Mouse (Mus musculus) intestine, embryonic 16.5 days (tissue): ENCODE results near the gene Gm17657. TPM values are rescaled to one million over a fixed set of nuclear protein-coding genes. Genes with fewer than 3 reads are reported as not detected.
"Not testable (repeated sequence)": the region's sequence is repeated elsewhere in the genome, so short reads cannot be mapped to it uniquely, and the experiment has no call there.

Source experiments
- ATAC-seq: fragments of 200-750 bp; cut with Nextera tagmentation; 2 replicates; pipeline ENCODE4 v1.8.0; 2017; ENCODE audit warnings: moderate TSS enrichment, moderate library complexity
- H3K27ac ChIP-seq: fragments of 300-500 bp; sonication (generic); 2 replicates; pipeline ENCODE4 v1.5.1; 2014; ENCODE audit warnings: mild to moderate bottlenecking, low read length
- H3K27me3 ChIP-seq: fragments of 300-500 bp; sonication (generic); replicated peaks from 2 replicates; pipeline ENCODE4 v1.6.1; 2014; ENCODE audit warnings: low read length, control low read depth, mixed read lengths; ENCODE audit not compliant: control insufficient read depth, insufficient read depth
- H3K36me3 ChIP-seq: fragments of 300-500 bp; sonication (generic); 2 replicates; pipeline ENCODE4 v1.6.1; 2014; ENCODE audit warnings: low read length, control low read depth; ENCODE audit not compliant: control insufficient read depth, insufficient read depth
- H3K4me1 ChIP-seq: fragments of 300-500 bp; sonication (generic); 2 replicates; pipeline ENCODE4 v1.6.1; 2014; ENCODE audit warnings: low read length, control low read depth, mixed read lengths; ENCODE audit not compliant: control insufficient read depth, insufficient read depth
- H3K4me2 ChIP-seq: fragments of 300-500 bp; sonication (generic); 2 replicates; pipeline ENCODE4 v1.6.1; 2014; ENCODE audit warnings: low read depth, low read length, control low read depth
- H3K4me3 ChIP-seq: fragments of 300-500 bp; sonication (generic); 2 replicates; pipeline ENCODE4 v1.5.1; 2014; ENCODE audit warnings: mild to moderate bottlenecking, low read length
- H3K9ac ChIP-seq: fragments of 300-500 bp; sonication (generic); 2 replicates; pipeline ENCODE4 v1.6.1; 2014; ENCODE audit warnings: low read depth, low read length
- H3K9me3 ChIP-seq: fragments of 300-500 bp; sonication (generic); 2 replicates; pipeline ENCODE4 v1.6.1; 2016; ENCODE audit warnings: low read length, control low read depth; ENCODE audit not compliant: control insufficient read depth
- WGBS: fragments of 180-500 bp; shearing (Covaris S2); extraction: QIAGEN DNeasy Blood & Tissue Kit; methylation state at CpG from one replicate; pipeline ENCODE4 v1.1.7; 2014; 5-methylcytosine and 5-hydroxymethylcytosine counted together
- polyA plus RNA-seq: library from polyadenylated mRNA; unstranded; fragments of >200 nt; fragmentation: Nextera tagmentation; extraction: Ambion mirVana; gene quantifications from 2 replicates; pipeline ENCODE4 v1.2.1, GENCODE M21; 2015

The Gm17657 gene
- polyA plus RNA-seq, 1 experiment from 2014 or later: not detected

GRCm38 (mm10) chr17:29499511-29499910, 49.9 kb downstream of the Gm17657 start:
- 70% methylated on average over 6 of the region's 6 CpGs for WGBS
- Histone ChIP-seq H3K9ac (no peak overlapping the region), H3K36me3 (no peaks in the 10 kb centered on the region; the same call in 1 of the 2 replicates), H3K4me3 (no peak overlapping the region), H3K27ac (no peak overlapping the region), H3K27me3 (no peaks in the 10 kb centered on the region), H3K4me2 (no peak overlapping the region), H3K9me3 (no peaks in the 10 kb centered on the region), H3K4me1 (peaks cover 11% of the 10 kb centered on the region)
- no peak for ATAC-seq

GRCm38 (mm10) chr17:29498952-29499351, 50.5 kb downstream of the Gm17657 start:
- not testable (repeated sequence) for ATAC-seq, H3K27me3 ChIP-seq, H3K27ac ChIP-seq, H3K36me3 ChIP-seq, H3K4me3 ChIP-seq, H3K4me2 ChIP-seq, H3K9ac ChIP-seq, H3K9me3 ChIP-seq
- H3K4me1 ChIP-seq: peaks cover 11% of the 10 kb centered on the region
- 94% methylated on average over 2 of the region's 2 CpGs for WGBS

DNA sequence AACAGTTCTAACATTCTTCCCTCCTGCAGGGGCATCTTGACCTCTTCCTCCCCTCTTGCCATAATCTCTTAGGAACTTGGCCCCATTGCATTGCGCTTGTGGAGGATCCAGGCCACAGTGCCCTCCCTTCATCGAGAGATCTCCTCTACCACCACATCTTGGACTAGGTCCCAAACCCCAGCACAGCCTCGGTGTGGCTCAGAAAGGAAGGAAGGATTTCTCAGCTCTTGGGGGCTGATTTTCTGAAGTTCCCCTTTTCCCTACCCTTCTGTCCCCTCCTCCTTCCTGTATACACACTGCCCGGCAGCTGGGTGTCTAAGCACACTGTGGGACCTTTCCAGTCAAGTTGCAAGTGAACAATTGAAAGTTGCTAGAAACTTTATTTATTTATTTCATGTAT, 51.4 kb downstream of the Gm17657 start:
- Histone ChIP-seq H3K27ac (no peak overlapping the region), H3K27me3 (no peaks in the 10 kb centered on the region), H3K9me3 (no peaks in the 10 kb centered on the region), H3K9ac (no peak overlapping the region), H3K4me3 (no peak overlapping the region), H3K4me2 (no peak overlapping the region), H3K36me3 (no peaks in the 10 kb centered on the region; the same call in 1 of the 2 replicates), H3K4me1 (peaks cover 15% of the 10 kb centered on the region)
- WGBS: 45% methylated on average over 4 of the region's 4 CpGs
- no peak for ATAC-seq

- not testable (repeated sequence) for H3K27me3 ChIP-seq, H3K36me3 ChIP-seq, H3K9me3 ChIP-seq, H3K4me3 ChIP-seq, H3K4me2 ChIP-seq, H3K27ac ChIP-seq, ATAC-seq, H3K9ac ChIP-seq
- 56% methylated on average over 1 of the region's 1 CpGs for WGBS
- H3K4me1 ChIP-seq: peaks cover 12% of the 10 kb centered on the region
These were observed 52.0 kb downstream of the Gm17657 start for GRCm38 (mm10) chr17:29497481-29497880.

DNA sequence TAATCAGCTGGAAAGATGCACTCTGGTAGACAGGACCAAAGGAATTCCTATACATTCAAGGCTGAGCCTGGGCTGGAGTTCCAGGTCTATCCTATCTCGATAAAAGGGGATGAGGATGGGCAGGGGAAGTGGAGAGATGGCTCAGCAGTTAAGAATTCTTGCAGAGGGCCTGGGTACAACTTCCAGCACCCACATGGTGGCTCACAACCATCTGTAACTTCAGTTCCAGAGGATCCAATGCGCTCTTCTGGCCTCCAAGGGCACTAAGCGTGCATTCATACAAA, 52.4 kb downstream of the Gm17657 start:
- 88% methylated on average over 3 of the region's 3 CpGs for WGBS
- peaks cover 9% of the 10 kb centered on the region for H3K4me1 ChIP-seq
- ATAC-seq: no peak
- no peaks in the 10 kb centered on the region for H3K27me3 ChIP-seq
- no peaks in the 10 kb centered on the region; the same call in 1 of the 2 replicates for H3K36me3 ChIP-seq
- H3K4me3 ChIP-seq: no peak overlapping the region
- H3K9me3 ChIP-seq: no peaks in the 10 kb centered on the region
- H3K27ac ChIP-seq: no peak overlapping the region
- H3K4me2 ChIP-seq: no peak overlapping the region
- no peak overlapping the region for H3K9ac ChIP-seq

GRCm38 (mm10) chr17:29496211-29497070, 53.0 kb downstream of the Gm17657 start:
- Histone ChIP-seq H3K27me3 (no peaks in the 10 kb centered on the region), H3K27ac (no peak overlapping the region), H3K36me3 (no peaks in the 10 kb centered on the region; the same call in 1 of the 2 replicates), H3K4me1 (peaks cover 9% of the 10 kb centered on the region), H3K9me3 (no peaks in the 10 kb centered on the region), H3K4me2 (no peak overlapping the region), H3K4me3 (no peak overlapping the region), H3K9ac (no peak overlapping the region)
- ATAC-seq: no peak
- 79% methylated on average over 6 of the region's 6 CpGs for WGBS

DNA sequence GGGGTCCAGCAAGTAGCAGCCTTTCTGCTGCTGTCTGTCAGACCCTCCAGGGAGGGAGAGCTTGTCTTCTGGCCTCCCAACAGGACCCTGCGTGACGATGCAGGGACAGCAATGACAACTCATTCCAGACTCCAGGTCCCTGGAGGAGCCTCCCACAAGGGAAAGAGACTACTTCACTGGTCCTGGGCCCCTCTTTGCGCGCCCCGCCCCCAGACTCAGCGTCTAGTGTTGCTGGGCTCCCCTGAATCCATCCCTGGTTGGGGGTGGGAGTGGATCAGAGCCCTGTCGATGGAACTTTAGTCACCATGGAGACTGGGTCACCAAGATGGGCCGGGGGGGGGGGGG, 54.7 kb downstream of the Gm17657 start:
- H3K9ac ChIP-seq: 0 out of 2 replicates have a peak overlapping the region, but pooled peaks have one; percentile 4
- no peak overlapping the region for H3K4me3 ChIP-seq
- no peaks in the 10 kb centered on the region; the same call in 1 of the 2 replicates for H3K36me3 ChIP-seq
- no peak overlapping the region for H3K27ac ChIP-seq
- no peaks in the 10 kb centered on the region for H3K27me3 ChIP-seq
- no peaks in the 10 kb centered on the region for H3K9me3 ChIP-seq
- no peak for ATAC-seq
- H3K4me2 ChIP-seq: no peak overlapping the region
- WGBS: 63% methylated on average over 7 of the region's 8 CpGs
- H3K4me1 ChIP-seq: peaks cover 9% of the 10 kb centered on the region

GRCm38 (mm10) chr17:29494062-29494731, 55.2 kb downstream of the Gm17657 start:
- no peaks in the 10 kb centered on the region for H3K9me3 ChIP-seq
- no peaks in the 10 kb centered on the region for H3K27me3 ChIP-seq
- ATAC-seq: no peak
- H3K4me1 ChIP-seq: peaks cover 9% of the 10 kb centered on the region
- no peaks in the 10 kb centered on the region; the same call in 1 of the 2 replicates for H3K36me3 ChIP-seq
- no peak overlapping the region for H3K4me2 ChIP-seq
- WGBS: 73% methylated on average over 10 of the region's 10 CpGs
- no peak overlapping the region for H3K27ac ChIP-seq
- 0 out of 2 replicates have a peak overlapping the region, but pooled peaks have one; percentile 4 for H3K9ac ChIP-seq
- no peak overlapping the region for H3K4me3 ChIP-seq

DNA sequence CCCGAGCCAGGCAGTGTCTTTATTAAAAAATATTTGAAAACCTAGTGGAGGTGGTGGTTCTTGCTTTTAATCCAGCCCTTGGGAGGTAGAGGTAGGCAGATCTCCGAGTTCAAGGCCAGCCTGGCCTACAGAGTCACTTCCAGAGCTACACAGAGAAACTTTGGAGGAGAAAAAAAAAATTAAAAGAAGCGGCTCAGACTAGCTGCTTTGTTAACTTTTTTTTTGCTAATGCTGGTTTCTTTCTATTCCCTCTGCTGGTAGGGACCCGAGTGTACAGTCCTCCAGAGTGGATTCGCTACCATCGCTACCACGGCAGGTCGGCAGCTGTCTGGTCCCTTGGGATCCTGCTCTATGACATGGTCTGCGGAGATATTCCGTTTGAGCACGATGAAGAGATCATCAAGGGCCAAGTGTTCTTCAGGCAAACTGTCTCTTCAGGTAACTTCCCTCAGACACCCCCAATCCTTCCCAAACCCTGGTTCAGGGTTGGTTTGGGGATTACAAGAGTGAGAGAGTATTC, 55.9 kb downstream of the Gm17657 start:
- Histone ChIP-seq H3K4me3 (peak overlapping the region; percentile 92; the same call in 1 of the 2 replicates), H3K4me1 (peaks cover 13% of the 10 kb centered on the region), H3K4me2 (peak overlapping the region; percentile 83; the same call in 1 of the 2 replicates), H3K9me3 (no peaks in the 10 kb centered on the region), H3K27ac (no peak overlapping the region), H3K36me3 (no peaks in the 10 kb centered on the region; the same call in 1 of the 2 replicates), H3K27me3 (no peaks in the 10 kb centered on the region), H3K9ac (no peak overlapping the region; the same call in 1 of the 2 replicates)
- ATAC-seq: no peak
- WGBS: 75% methylated on average over 11 of the region's 11 CpGs
